Mouse (Mus musculus): ENCODE measurements around the gene Irf1. TPM values are rescaled to one million over a fixed set of nuclear protein-coding genes. Genes with fewer than 3 reads are reported as not detected.

The Irf1 gene
- polyA plus RNA-seq, 1 experiment from 2014 or later: 76.1 TPM

GRCm38 (mm10) chr11:53792986-53793385, 23.2 kb downstream of the Irf1 start:
- no peaks in the 10 kb centered on the region; the same call in 1 of the 2 replicates for H3K36me3 ChIP-seq (ENCODE audit: control insufficient read depth, insufficient read depth)
- no peak overlapping the region for H3K27ac ChIP-seq (ENCODE audit: low read depth, low read length)
- peaks cover 29% of the 10 kb centered on the region for H3K4me1 ChIP-seq (replicated peaks; ENCODE audit: control insufficient read depth, insufficient read depth, low read length)
- ATAC-seq: no peak
- 59% methylated on average over 3 of the region's 3 CpGs for WGBS
- no peak overlapping the region for H3K4me3 ChIP-seq (ENCODE audit: low read depth, low read length)
- no peaks in the 10 kb centered on the region for H3K27me3 ChIP-seq (replicated peaks; ENCODE audit: control insufficient read depth, insufficient read depth, low read length)
- no peaks in the 10 kb centered on the region for H3K9me3 ChIP-seq (ENCODE audit: control insufficient read depth)
- no peak overlapping the region for H3K4me2 ChIP-seq (replicated peaks; ENCODE audit: low read depth)
- TF ChIP-seq CTCF (IDR thresholded peaks at IDR 0.05; ENCODE audit: low read depth): no peak
- no peak overlapping the region for H3K9ac ChIP-seq (ENCODE audit: low read depth, low read length)

DNA sequence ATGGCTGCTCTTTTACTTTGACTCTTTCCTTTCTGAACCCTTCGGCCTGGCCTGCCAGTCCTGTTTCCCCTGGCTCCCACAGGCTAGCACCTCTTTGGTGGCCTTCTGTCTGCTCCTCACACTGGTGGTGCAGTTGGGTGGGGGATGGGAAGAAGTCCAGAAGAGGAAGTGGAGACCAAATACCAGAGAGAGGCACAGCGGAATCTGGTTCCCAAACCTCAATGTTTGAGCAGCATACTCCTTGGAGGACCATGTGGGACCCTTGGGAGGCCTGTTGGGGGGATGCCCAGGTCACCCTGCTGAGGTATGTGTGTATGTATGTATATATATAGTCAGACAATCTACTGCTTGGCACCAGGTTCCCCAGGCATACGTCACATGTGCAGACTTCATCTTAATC, 24.2 kb downstream of the Irf1 start:
- Histone ChIP-seq H3K4me3 (ENCODE audit: low read depth, low read length) (no peak overlapping the region), H3K9ac (ENCODE audit: low read depth, low read length) (no peak overlapping the region), H3K9me3 (ENCODE audit: control insufficient read depth) (no peaks in the 10 kb centered on the region), H3K4me2 (replicated peaks; ENCODE audit: low read depth) (no peak overlapping the region), H3K4me1 (replicated peaks; ENCODE audit: control insufficient read depth, insufficient read depth, low read length) (peaks cover 33% of the 10 kb centered on the region), H3K27ac (ENCODE audit: low read depth, low read length) (peak overlapping the region; percentile 46; the same call in 1 of the 2 replicates), H3K27me3 (replicated peaks; ENCODE audit: control insufficient read depth, insufficient read depth, low read length) (no peaks in the 10 kb centered on the region), H3K36me3 (ENCODE audit: control insufficient read depth, insufficient read depth) (no peaks in the 10 kb centered on the region; the same call in 1 of the 2 replicates)
- TF ChIP-seq CTCF (IDR thresholded peaks at IDR 0.05; ENCODE audit: low read depth): no peak
- WGBS: 75% methylated on average over 3 of the region's 3 CpGs
- no peak for ATAC-seq

DNA sequence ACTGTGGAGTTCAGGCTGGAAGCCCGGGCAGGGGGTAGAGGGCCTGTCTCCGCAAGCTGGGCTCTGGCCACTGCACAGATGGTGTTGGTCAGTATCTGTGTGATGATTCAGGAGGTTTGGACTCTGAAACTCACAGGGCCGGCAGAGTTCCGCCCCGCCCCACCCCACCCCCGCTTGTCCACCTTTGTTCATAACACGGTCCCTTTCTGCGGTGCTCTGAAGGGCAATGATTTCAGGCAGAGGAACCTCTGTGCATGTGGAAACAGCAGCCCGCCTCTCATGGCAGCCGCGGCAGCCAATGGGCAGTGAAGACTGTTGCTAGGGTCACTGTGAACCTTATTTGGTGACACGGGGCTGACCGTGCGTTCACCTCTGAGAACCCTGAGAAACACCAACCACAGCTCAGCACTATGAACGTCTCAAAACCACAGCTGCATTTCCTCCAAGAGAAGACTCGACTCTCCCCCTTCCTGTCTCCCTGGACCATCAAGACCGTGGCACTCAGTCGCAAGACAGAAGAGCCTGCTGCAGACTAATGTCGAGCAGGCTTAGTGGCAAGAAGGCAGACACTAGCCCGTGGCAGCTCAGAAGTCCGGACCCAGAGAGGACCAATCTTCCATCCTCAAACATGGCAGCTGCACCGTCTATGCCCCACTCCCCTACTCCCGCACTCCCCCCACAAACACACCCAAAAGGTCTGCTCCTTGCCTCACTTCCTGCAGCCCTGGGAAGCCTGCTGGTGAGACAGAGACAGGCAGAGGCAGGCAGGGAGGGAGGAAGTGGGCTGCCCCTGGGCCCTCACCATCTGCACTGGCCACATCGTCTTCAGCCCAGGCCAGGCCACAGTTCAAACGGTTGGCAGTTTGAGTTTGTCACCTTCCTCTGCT, 25.1 kb downstream of the Irf1 start:
- Histone ChIP-seq H3K27me3 (replicated peaks; ENCODE audit: control insufficient read depth, insufficient read depth, low read length) (no peaks in the 10 kb centered on the region), H3K9ac (ENCODE audit: low read depth, low read length) (no peak overlapping the region), H3K36me3 (ENCODE audit: control insufficient read depth, insufficient read depth) (no peaks in the 10 kb centered on the region; the same call in 1 of the 2 replicates), H3K4me1 (replicated peaks; ENCODE audit: control insufficient read depth, insufficient read depth, low read length) (peaks cover 34% of the 10 kb centered on the region), H3K9me3 (ENCODE audit: control insufficient read depth) (no peaks in the 10 kb centered on the region), H3K27ac (ENCODE audit: low read depth, low read length) (peak overlapping the region; percentile 85), H3K4me2 (replicated peaks; ENCODE audit: low read depth) (peak overlapping the region; percentile 28), H3K4me3 (ENCODE audit: low read depth, low read length) (no peak overlapping the region)
- TF ChIP-seq CTCF (IDR thresholded peaks at IDR 0.05; ENCODE audit: low read depth): peak; percentile 52
- ATAC-seq: peak; percentile 26
- WGBS: 17% methylated on average over 25 of the region's 25 CpGs

GRCm38 (mm10) chr11:53795813-53796212, 26.0 kb downstream of the Irf1 start:
- WGBS: 33% methylated on average over 8 of the region's 8 CpGs
- H3K4me3 ChIP-seq (ENCODE audit: low read depth, low read length): no peak overlapping the region
- H3K27ac ChIP-seq (ENCODE audit: low read depth, low read length): peak overlapping the region; percentile 85
- no peaks in the 10 kb centered on the region for H3K27me3 ChIP-seq (replicated peaks; ENCODE audit: control insufficient read depth, insufficient read depth, low read length)
- no peaks in the 10 kb centered on the region for H3K9me3 ChIP-seq (ENCODE audit: control insufficient read depth)
- H3K36me3 ChIP-seq (ENCODE audit: control insufficient read depth, insufficient read depth): no peaks in the 10 kb centered on the region
- ATAC-seq: no peak
- no peak for TF ChIP-seq CTCF (IDR thresholded peaks at IDR 0.05; ENCODE audit: low read depth)
- no peak overlapping the region for H3K4me2 ChIP-seq (replicated peaks; ENCODE audit: low read depth)
- peaks cover 40% of the 10 kb centered on the region for H3K4me1 ChIP-seq (replicated peaks; ENCODE audit: control insufficient read depth, insufficient read depth, low read length)
- no peak overlapping the region for H3K9ac ChIP-seq (ENCODE audit: low read depth, low read length)

DNA sequence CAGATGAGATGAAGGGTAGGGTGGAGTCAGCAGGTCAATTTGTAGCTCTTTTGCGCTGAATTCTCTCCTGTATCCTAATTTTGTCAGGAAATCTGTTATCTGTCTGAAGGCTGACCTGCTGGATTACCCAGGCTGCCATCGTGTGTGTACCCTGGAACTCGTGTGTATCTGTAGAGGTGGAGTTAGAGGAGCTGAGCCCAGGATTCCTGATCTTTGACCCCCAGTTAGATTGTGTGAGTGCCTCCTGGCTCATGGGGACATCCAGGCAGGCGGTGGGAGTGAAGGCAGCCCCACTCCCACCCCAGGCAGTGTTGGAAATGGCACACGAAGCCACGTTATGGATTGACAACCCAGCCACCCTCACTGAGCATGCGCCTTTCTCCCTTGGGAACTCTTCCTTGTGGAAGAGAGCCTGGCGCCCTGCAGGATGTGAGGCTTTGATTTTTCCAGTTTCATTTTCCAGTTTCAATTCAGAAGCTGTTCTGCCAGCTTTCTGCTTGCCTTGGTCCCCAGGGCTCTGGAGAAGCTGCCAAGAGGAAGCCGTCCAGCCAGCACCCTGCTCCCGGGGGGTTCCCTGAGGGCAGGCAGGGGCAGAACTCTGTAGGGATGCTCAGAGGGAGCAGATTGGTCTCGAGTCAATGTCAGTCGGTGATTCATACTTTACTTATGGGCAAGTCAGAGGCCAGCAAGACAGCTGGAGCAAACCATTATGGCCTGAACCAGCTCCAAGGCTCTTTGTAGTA, 26.8 kb downstream of the Irf1 start:
- Histone ChIP-seq H3K9me3 (ENCODE audit: control insufficient read depth) (no peaks in the 10 kb centered on the region), H3K4me2 (replicated peaks; ENCODE audit: low read depth) (peak overlapping the region; percentile 53), H3K4me3 (ENCODE audit: low read depth, low read length) (no peak overlapping the region), H3K36me3 (ENCODE audit: control insufficient read depth, insufficient read depth) (no peaks in the 10 kb centered on the region), H3K9ac (ENCODE audit: low read depth, low read length) (no peak overlapping the region), H3K27me3 (replicated peaks; ENCODE audit: control insufficient read depth, insufficient read depth, low read length) (no peaks in the 10 kb centered on the region), H3K4me1 (replicated peaks; ENCODE audit: control insufficient read depth, insufficient read depth, low read length) (peaks cover 40% of the 10 kb centered on the region), H3K27ac (ENCODE audit: low read depth, low read length) (peak overlapping the region; percentile 85)
- ATAC-seq: peak; percentile 39
- no peak for TF ChIP-seq CTCF (IDR thresholded peaks at IDR 0.05; ENCODE audit: low read depth)
- 14% methylated on average over 12 of the region's 12 CpGs for WGBS

DNA sequence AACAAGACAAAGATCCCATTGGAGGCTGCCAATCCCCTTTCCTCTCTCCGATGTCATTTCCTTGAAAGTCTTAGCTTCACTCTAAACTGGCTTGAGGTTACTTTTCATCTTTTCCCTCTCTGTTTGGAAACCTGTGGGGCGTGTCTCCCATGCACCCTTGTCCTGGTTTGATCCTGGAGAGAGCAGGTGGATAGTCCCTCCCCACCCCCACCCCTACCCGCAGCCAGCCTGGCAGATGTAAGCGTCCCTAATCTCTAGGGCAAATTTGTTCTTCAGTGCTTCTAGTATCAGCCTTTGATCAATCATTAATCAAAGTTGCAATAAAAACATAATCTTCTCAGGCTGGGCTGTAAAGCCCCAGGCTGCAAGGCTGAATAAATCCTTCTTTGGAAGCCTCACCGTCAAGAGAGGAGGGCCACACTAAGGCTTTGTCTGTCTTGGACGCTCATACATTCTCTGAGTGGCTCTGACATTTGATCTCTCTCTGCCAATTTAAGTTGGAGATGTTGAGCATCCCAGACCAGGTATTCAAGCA, 27.6 kb downstream of the Irf1 start:
- H3K36me3 ChIP-seq (ENCODE audit: control insufficient read depth, insufficient read depth): no peaks in the 10 kb centered on the region
- no peak overlapping the region for H3K4me3 ChIP-seq (ENCODE audit: low read depth, low read length)
- 38% methylated on average over 6 of the region's 6 CpGs for WGBS
- peak overlapping the region; percentile 85 for H3K27ac ChIP-seq (ENCODE audit: low read depth, low read length)
- H3K4me2 ChIP-seq (replicated peaks; ENCODE audit: low read depth): 0 out of 2 replicates have a peak overlapping the region, but pooled peaks have one; percentile 13
- H3K9me3 ChIP-seq (ENCODE audit: control insufficient read depth): no peaks in the 10 kb centered on the region
- H3K9ac ChIP-seq (ENCODE audit: low read depth, low read length): no peak overlapping the region
- ATAC-seq: peak; percentile 66
- no peak for TF ChIP-seq CTCF (IDR thresholded peaks at IDR 0.05; ENCODE audit: low read depth)
- peaks cover 40% of the 10 kb centered on the region for H3K4me1 ChIP-seq (replicated peaks; ENCODE audit: control insufficient read depth, insufficient read depth, low read length)
- H3K27me3 ChIP-seq (replicated peaks; ENCODE audit: control insufficient read depth, insufficient read depth, low read length): no peaks in the 10 kb centered on the region

All from intestine, postnatal 0 days (tissue).